Mouse (Mus musculus) ovary, postnatal 14 days (tissue): ENCODE data around the gene Traf1.
A peak's percentile ranks its signal among the peaks of the same experiment; 100 is the strongest.

Experiments
- DNase-seq: peaks from one replicate; pipeline ENCODE4 v3.0.0; 2022; ENCODE audit warnings: low spot score

The Traf1 gene

GRCm38 (mm10) chr2:34961481-34962036 is at the start of gene Traf1:
Gene Traf1 (minus strand): TSS chr2:34961772.
- peak; percentile 37 for DNase-seq

- DNase-seq, result no peak
Measured at GRCm38 (mm10) chr2:34998956-34999355, 37.4 kb upstream of the Traf1 start.

- no peak for DNase-seq
Measured at GRCm38 (mm10) chr2:34996506-34996905, 34.9 kb upstream of the Traf1 start.

GRCm38 (mm10) chr2:34993696-34994356 is 32.3 kb upstream of the Traf1 start:
- DNase-seq, result no peak

GRCm38 (mm10) chr2:34992729-34993695 is 31.4 kb upstream of the Traf1 start:
- DNase-seq, result no peak

- DNase-seq, result no peak
Measured at GRCm38 (mm10) chr2:34991966-34992365, 30.4 kb upstream of the Traf1 start.

GRCm38 (mm10) chr2:34989749-34990148 is 28.2 kb upstream of the Traf1 start:
- DNase-seq, result no peak

GRCm38 (mm10) chr2:34987595-34987994 is 26.0 kb upstream of the Traf1 start:
- no peak for DNase-seq

- DNase-seq, result no peak
Measured at GRCm38 (mm10) chr2:34984885-34985284, 23.3 kb upstream of the Traf1 start.

GRCm38 (mm10) chr2:34982906-34983698 is 21.5 kb upstream of the Traf1 start:
- no peak for DNase-seq

GRCm38 (mm10) chr2:34982096-34982724 is 20.6 kb upstream of the Traf1 start:
- no peak for DNase-seq

- DNase-seq, result no peak
Measured at GRCm38 (mm10) chr2:34979459-34980011, 18.0 kb upstream of the Traf1 start.

GRCm38 (mm10) chr2:34978226-34978625 is 16.7 kb upstream of the Traf1 start:
- no peak for DNase-seq

GRCm38 (mm10) chr2:34976945-34977658 is 15.5 kb upstream of the Traf1 start:
- DNase-seq, result no peak

GRCm38 (mm10) chr2:34976447-34976846 is 14.9 kb upstream of the Traf1 start:
- no peak for DNase-seq

GRCm38 (mm10) chr2:34973087-34973486 is 11.5 kb upstream of the Traf1 start:
- no peak for DNase-seq

- DNase-seq, result no peak
Measured at GRCm38 (mm10) chr2:34971080-34971888, 9.7 kb upstream of the Traf1 start.

GRCm38 (mm10) chr2:34970092-34970750 is 8.6 kb upstream of the Traf1 start:
- peak; percentile 84 for DNase-seq

GRCm38 (mm10) chr2:34969166-34969565 is 7.6 kb upstream of the Traf1 start:
- DNase-seq, result no peak
